Mouse (Mus musculus): ENCODE data around the gene Ypel5. TPM values are rescaled to one million over a fixed set of nuclear protein-coding genes. Genes with fewer than 3 reads are reported as not detected.

The Ypel5 gene
- total RNA-seq (2021): 10 to 100 TPM; 40.1 to 45.6 TPM
- long read RNA-seq, experiment 1, transcript Ypel5-205 (3 exons, 704 nt): minor isoform, 8 of 61 reads
- long read RNA-seq, experiment 1, transcript Ypel5-201 (3 exons, 3,120 nt): major isoform, 38 of 61 reads
- long read RNA-seq, experiment 1, transcript Ypel5-202 (3 exons, 2,419 nt): minor isoform, 14 of 61 reads
- long read RNA-seq, experiment 1, partial matches to known transcripts: 0 of 61 reads
- long read RNA-seq, experiment 1, other reads (novel, unspliced or antisense): 1 of 61 reads
- long read RNA-seq, experiment 2, transcript Ypel5-201 (3 exons, 3,120 nt): major isoform, 35 of 63 reads
- long read RNA-seq, experiment 2, transcript Ypel5-202 (3 exons, 2,419 nt): minor isoform, 20 of 63 reads
- long read RNA-seq, experiment 2, partial matches to known transcripts: 0 of 63 reads
- long read RNA-seq, experiment 2, other reads (novel, unspliced or antisense): 4 of 63 reads

GRCm38 (mm10) chr17:72836158-72837115 lies at the start of gene Ypel5:
TSS of gene Ypel5 (plus strand) at chr17:72836453.
- peak; percentile 98 to 99 for DNase-seq
- intact Hi-C loops (cut with DNase I): no loop called here

GRCm38 (mm10) chr17:72787886-72788436 lies 48.3 kb upstream of the Ypel5 start:
- DNase-seq: no peak
- intact Hi-C loops (cut with DNase I): loop anchor here (5.0 to 10.0 kb wide), 2 partner anchors 913 to 1236 kb away; partner anchors contain the start of gene Spdya

DNA sequence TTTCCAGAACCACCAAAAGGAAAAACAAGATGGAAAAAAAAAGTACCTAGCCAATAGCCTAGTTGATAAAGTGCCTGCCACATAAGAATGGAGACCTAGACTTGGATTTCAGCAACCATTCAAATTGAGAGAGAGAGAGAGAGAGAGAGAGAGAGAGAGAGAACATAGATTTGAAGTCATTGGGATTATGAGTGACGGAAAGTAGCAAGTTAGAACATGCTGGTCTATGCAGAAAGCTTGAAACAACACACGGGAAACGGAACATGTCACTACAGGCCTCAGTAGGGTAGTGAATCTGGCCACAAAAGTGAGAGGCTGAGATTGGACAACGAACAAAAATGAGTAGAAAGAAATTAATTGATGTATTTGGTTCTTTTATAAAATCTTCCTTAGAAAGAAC lies 43.0 kb upstream of the Ypel5 start:
- DNase-seq: no peak
- intact Hi-C loops (cut with DNase I): loop anchor here (10.0 kb wide), 1 partner anchor 502 kb away; no protein-coding TSS in a partner anchor

DNA sequence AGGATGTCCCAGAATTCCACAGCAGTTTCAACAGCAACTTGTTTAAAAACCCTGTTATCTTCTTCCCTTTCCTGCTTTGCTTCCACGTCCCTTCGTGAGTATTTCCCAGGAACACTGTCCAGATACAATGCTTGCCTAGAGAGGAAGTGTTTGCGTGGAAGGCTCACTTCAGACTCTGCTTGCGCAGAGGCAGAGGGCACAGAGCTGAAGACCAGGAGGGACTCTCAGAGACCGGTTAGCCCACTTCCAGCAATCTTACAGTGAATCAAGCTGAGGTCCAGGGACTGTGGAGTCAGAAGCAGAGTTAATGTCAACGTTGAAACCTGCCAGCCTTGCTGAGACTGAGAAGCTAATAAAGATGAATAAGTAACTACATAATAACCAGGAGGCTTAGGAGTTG lies 41.6 kb upstream of the Ypel5 start:
- DNase-seq: no peak
- intact Hi-C loops (cut with DNase I): loop anchor here (10.0 kb wide), 1 partner anchor 500 kb away; no protein-coding TSS in a partner anchor

DNA sequence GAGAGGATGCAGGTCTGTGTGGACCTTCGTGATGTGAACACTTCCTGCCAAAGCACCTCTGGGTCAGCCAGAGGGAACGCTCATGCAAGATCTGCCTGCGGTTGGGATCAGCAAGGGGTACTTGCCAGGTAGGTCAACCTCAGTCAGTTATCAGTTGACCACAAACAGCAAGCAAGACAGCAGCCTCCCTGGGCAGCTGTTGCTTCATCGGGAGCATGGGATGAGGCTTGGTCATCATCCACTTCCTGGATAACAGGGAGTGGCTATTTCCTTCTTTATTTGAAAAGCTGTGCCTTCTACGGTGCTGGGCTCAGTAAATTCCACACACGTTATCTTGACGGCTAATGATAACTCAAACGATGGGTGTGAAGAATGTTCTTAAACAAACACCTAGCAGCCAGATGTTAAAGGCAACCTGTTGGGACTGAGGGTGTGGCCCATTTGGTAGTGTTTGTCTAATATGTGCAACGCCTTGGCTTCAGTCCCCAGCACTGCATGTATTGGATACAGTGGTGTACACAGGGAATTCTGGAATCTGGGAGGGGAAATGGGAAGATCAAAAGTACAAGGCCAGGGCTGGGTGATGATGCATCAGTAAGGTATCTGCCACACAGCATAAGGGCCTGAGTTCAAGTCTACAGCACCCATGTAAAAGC lies 40.7 kb upstream of the Ypel5 start:
- intact Hi-C loops (cut with DNase I): loop anchor here (10.0 kb wide), 1 partner anchor 499 kb away; no protein-coding TSS in a partner anchor

GRCm38 (mm10) chr17:72796506-72796905 lies 39.7 kb upstream of the Ypel5 start:
- intact Hi-C loops (cut with DNase I): loop anchor here (10.0 kb wide), 1 partner anchor 498 kb away; no protein-coding TSS in a partner anchor
- DNase-seq: no peak

More for the DNA sequence above, 40.7 kb upstream of the Ypel5 start:
- DNase-seq: no peak

GRCm38 (mm10) chr17:72797867-72798266 lies 38.4 kb upstream of the Ypel5 start:
- peak in 1 of 2 experiments; percentile 53 for DNase-seq
- intact Hi-C loops (cut with DNase I): loop anchor here (1.0 to 10.0 kb wide), 2 partner anchors 16 to 497 kb away; no protein-coding TSS in a partner anchor

DNA sequence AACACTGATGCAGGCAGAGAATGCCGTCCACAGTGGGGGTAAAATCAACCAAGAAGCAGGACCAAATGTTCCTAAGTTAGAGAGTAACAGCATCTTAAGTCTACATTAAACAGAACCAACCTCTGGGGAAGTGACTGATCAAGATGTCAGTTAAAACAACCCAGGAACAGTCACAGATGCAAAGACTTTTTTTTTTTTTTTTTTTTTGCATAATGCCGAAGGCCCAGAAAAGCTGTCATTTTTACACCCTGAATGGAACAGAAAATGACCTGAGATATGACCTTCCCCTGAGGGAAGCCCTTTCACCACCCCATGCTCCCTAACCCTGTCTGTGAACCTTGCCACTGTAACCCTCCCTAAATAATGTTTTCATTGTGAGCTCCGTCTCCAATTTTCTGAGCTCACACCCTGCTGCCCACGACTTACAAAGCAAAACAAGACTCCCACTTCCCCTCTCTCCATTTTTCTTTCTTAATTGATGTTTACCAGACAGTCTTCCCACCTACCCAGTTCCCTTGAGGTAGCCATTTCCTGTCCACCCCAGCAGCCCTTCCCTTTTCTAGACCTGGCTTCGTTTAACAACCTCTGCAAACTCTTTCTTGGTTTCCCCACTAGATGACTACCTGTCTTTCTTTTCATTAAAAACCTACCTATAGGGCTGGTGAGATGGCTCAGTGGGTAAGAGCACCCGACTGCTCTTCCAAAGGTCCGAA lies 26.2 kb upstream of the Ypel5 start:
- intact Hi-C loops (cut with DNase I): no loop called here

GRCm38 (mm10) chr17:72813419-72814315 lies 22.6 kb upstream of the Ypel5 start:
- intact Hi-C loops (cut with DNase I): loop anchor here (1.0 kb wide), 1 partner anchor 15 kb away; no protein-coding TSS in a partner anchor
- DNase-seq: peak; percentile 62 to 75

More for the DNA sequence above, 26.2 kb upstream of the Ypel5 start:
- no peak for DNase-seq

- DNase-seq: no peak
- intact Hi-C loops (cut with DNase I): no loop called here
Measured at GRCm38 (mm10) chr17:72817574-72817973, 18.7 kb upstream of the Ypel5 start.

DNA sequence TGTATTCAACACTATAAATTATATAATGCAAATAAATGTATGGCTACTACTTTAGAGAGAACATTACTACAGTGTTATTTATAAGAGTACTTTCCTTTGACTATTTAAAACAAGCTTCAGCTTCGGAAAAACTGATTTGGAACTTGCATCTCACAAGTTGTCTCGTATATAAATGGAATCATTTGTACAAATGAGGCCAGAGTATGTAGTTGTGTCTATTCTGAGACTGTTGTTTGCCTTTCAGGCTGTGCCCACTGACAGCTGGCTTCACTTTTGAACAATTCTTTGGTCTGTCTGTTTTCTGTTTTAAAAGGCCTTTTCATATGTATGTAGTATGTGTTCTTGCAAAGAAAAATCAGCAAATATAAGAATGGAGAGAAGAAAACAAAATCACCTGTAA lies 16.5 kb upstream of the Ypel5 start:
- intact Hi-C loops (cut with DNase I): no loop called here
- DNase-seq: no peak

DNA sequence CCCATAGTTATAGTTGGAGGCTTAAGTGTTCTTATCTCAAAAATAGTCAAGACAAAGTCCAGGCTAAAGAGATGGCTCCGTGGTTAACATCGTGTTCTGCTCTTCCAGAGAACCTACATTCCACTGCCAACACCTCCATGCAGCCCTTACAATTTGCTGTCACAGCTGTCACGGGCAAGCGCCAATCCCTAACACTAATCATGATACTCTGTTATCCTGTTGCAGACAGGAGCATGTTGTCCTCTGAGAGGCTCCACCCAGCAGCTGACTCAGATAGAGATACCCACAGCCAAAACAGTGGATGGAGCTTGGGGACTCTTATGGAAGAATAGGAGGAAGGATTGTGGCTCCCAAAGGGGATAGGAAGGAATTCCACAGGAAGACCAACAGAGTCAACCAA lies 15.8 kb upstream of the Ypel5 start:
- DNase-seq: no peak
- intact Hi-C loops (cut with DNase I): no loop called here

- no peak for DNase-seq
- intact Hi-C loops (cut with DNase I): no loop called here
Measured at GRCm38 (mm10) chr17:72821923-72822322, 14.3 kb upstream of the Ypel5 start.

- intact Hi-C loops (cut with DNase I): no loop called here
- DNase-seq: no peak
Measured at GRCm38 (mm10) chr17:72826916-72827534, 9.2 kb upstream of the Ypel5 start.

DNA sequence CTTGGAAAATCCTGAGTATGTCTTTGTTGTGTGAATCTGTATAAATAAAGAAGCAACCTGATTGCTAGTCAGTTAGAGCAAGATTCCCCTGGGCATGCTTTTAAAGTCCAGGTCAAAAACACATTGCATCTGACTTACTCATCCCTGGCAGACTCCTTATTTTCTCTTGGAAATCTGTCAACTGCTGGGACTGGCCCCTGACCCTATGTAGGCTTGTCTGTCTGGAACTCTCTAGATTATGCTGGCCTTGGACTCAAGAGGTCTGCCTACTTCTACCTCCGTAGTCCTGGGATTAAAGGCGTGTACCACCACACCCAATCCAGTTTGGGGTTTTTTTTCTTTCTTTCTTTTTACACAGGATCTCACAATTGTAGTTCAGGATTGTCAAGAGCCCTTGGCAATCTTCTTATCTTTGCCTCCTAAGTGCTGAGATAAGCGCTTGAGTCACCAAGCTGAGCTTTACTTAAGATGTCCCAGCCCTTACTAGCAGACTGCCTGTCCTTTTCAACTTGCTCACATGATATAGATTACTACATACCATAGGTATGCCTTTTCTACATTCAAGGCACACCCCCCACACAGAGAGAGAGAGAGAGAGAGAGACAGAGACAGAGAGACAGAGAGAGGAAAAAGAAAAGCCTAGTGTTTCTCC lies 8.1 kb upstream of the Ypel5 start:
- intact Hi-C loops (cut with DNase I): no loop called here
- DNase-seq: no peak

DNA sequence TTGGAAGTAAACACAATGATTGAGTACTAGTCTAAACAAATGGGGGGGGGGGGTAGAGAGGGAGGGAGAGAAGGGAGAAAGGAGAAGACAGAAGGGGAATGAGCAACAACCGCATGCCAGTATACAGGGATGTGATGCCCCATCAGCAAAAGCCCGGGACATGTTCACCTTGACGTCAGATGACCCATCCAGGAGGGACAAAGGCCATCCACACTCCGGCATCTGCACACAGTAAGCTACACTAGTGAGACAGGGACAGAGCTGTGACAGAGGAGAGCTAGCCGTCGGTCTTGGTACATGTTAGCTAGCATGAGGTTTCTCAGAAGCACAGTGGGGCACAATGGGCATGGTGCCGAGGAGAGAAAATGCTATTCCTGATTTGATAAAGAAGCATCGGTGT lies 7.6 kb upstream of the Ypel5 start:
- intact Hi-C loops (cut with DNase I): no loop called here
- DNase-seq: no peak

GRCm38 (mm10) chr17:72837140-72837712 lies 973 bp downstream of the Ypel5 start:
- intact Hi-C loops (cut with DNase I): no loop called here
- DNase-seq: peak; percentile 95

All from heart, postnatal 14 days (tissue).